Mouse (Mus musculus): ENCODE measurements at regions not wholly inside any gene's neighbourhood (a gene's known extent, or its start where the extent isn't known, plus 50 kb on each side); places are given as distances from the start of the nearest gene placed in this dataset.

- no peak for DNase-seq (ENCODE audit: low spot score)
Measured at GRCm38 (mm10) chr17:44420098-44421070, 232.0 kb downstream of the Clic5 start.

GRCm38 (mm10) chr17:44422161-44422560, 233.8 kb downstream of the Clic5 start:
- no peak for DNase-seq (ENCODE audit: low spot score)

- DNase-seq (ENCODE audit: low spot score): no peak
Measured at GRCm38 (mm10) chr17:44422865-44423264, 234.5 kb downstream of the Clic5 start.

- DNase-seq (ENCODE audit: low spot score): no peak
Measured at GRCm38 (mm10) chr17:44423471-44423985, 235.1 kb downstream of the Clic5 start.

GRCm38 (mm10) chr17:44432524-44433295, 244.3 kb downstream of the Clic5 start:
- no peak for DNase-seq (ENCODE audit: low spot score)

- DNase-seq (ENCODE audit: low spot score): no peak
Measured at GRCm38 (mm10) chr17:44433296-44433653, 244.9 kb downstream of the Clic5 start.

GRCm38 (mm10) chr17:44436536-44437043, 248.2 kb downstream of the Clic5 start:
- DNase-seq (ENCODE audit: low spot score): no peak

- no peak for DNase-seq (ENCODE audit: low spot score)
Measured at GRCm38 (mm10) chr17:44438526-44438925, 250.1 kb downstream of the Clic5 start.

GRCm38 (mm10) chr17:44443460-44443859, 255.1 kb downstream of the Clic5 start:
- DNase-seq (ENCODE audit: low spot score): no peak

- DNase-seq (ENCODE audit: low spot score): no peak
Measured at GRCm38 (mm10) chr17:44445361-44445760, 257.0 kb downstream of the Clic5 start.

All from urinary bladder, postnatal 14 days (tissue).